Mouse (Mus musculus) intestine, embryonic 15.5 days (tissue): Measurements from ENCODE around the gene Hoxc6. TPM values are rescaled to one million over a fixed set of nuclear protein-coding genes. Genes with fewer than 3 reads are reported as not detected.

Source experiments
- ATAC-seq: fragments of 200-750 bp; cut with Nextera tagmentation; 2 replicates; pipeline ENCODE4 v1.8.0; 2017; ENCODE audit warnings: moderate TSS enrichment, moderate library complexity
- H3K27ac ChIP-seq: fragments of 300-500 bp; sonication (generic); 2 replicates; pipeline ENCODE4 v1.5.1; 2015; ENCODE audit warnings: mild to moderate bottlenecking, inconsistent platforms
- H3K27me3 ChIP-seq: fragments of 300-500 bp; sonication (generic); replicated peaks from 2 replicates; pipeline ENCODE4 v1.6.1; 2015; ENCODE audit warnings: inconsistent platforms
- H3K36me3 ChIP-seq: fragments of 300-500 bp; sonication (generic); 2 replicates; pipeline ENCODE4 v1.6.1; 2015; ENCODE audit warnings: inconsistent platforms
- H3K4me1 ChIP-seq: fragments of 300-500 bp; sonication (generic); replicated peaks from 2 replicates; pipeline ENCODE4 v1.6.1; 2015; ENCODE audit warnings: inconsistent platforms
- H3K4me2 ChIP-seq: fragments of 300-500 bp; sonication (generic); replicated peaks from 2 replicates; pipeline ENCODE4 v1.6.1; 2015; ENCODE audit warnings: mild to moderate bottlenecking, inconsistent platforms
- H3K4me3 ChIP-seq: fragments of 300-500 bp; sonication (generic); replicated peaks from 2 replicates; pipeline ENCODE4 v1.5.1; 2015; ENCODE audit warnings: inconsistent platforms
- H3K9ac ChIP-seq: fragments of 300-500 bp; sonication (generic); 2 replicates; pipeline ENCODE4 v1.6.1; 2015; ENCODE audit warnings: inconsistent platforms
- H3K9me3 ChIP-seq: fragments of 300-500 bp; sonication (generic); 2 replicates; pipeline ENCODE4 v1.6.1; 2016; ENCODE audit warnings: inconsistent platforms
- WGBS: fragments of 180-500 bp; shearing (Covaris S2); methylation state at CpG from one replicate; pipeline ENCODE4 v1.1.7; 2015; 5-methylcytosine and 5-hydroxymethylcytosine counted together
- polyA plus RNA-seq: library from polyadenylated mRNA; unstranded; fragments of >200 nt; fragmentation: Nextera tagmentation; extraction: Ambion mirVana; gene quantifications from 2 replicates; pipeline ENCODE4 v1.2.1, GENCODE M21; 2015

The Hoxc6 gene
- polyA plus RNA-seq, 1 experiment from 2014 or later = 6.1 TPM

- no peak overlapping the region for H3K9ac ChIP-seq
- WGBS = 6% methylated on average over 6 of the region's 6 CpGs
- no peaks in the 10 kb centered on the region for H3K9me3 ChIP-seq
- H3K4me2 ChIP-seq = no peak overlapping the region
- no peaks in the 10 kb centered on the region for H3K4me1 ChIP-seq
- H3K36me3 ChIP-seq = no peaks in the 10 kb centered on the region
- no peak overlapping the region for H3K27ac ChIP-seq
- no peak for ATAC-seq
- no peak overlapping the region for H3K4me3 ChIP-seq
- peaks cover 93% of the 10 kb centered on the region for H3K27me3 ChIP-seq
These were observed 25.3 kb upstream of the Hoxc6 start for GRCm38 (mm10) chr15:102972753-102973152.

- ATAC-seq = no peak
- Histone ChIP-seq H3K4me3 (no peak overlapping the region), H3K4me1 (no peaks in the 10 kb centered on the region), H3K9me3 (no peaks in the 10 kb centered on the region), H3K27ac (no peak overlapping the region), H3K36me3 (no peaks in the 10 kb centered on the region), H3K4me2 (no peak overlapping the region), H3K27me3 (peaks cover 95% of the 10 kb centered on the region), H3K9ac (no peak overlapping the region)
- WGBS = 10% methylated on average over 7 of the region's 7 CpGs
These were observed 23.0 kb upstream of the Hoxc6 start for GRCm38 (mm10) chr15:102975034-102975433.

- Histone ChIP-seq H3K36me3 (no peaks in the 10 kb centered on the region), H3K9me3 (no peaks in the 10 kb centered on the region), H3K9ac (no peak overlapping the region), H3K27ac (no peak overlapping the region), H3K4me1 (no peaks in the 10 kb centered on the region), H3K27me3 (peaks cover 95% of the 10 kb centered on the region), H3K4me2 (peak overlapping the region; percentile 3), H3K4me3 (no peak overlapping the region)
- WGBS = 3% methylated on average over 21 of the region's 21 CpGs
- ATAC-seq = no peak
These were observed 22.4 kb upstream of the Hoxc6 start for GRCm38 (mm10) chr15:102975688-102976111.

GRCm38 (mm10) chr15:102976171-102976570 is 21.9 kb upstream of the Hoxc6 start, which contains the start of gene Hoxc9:
Gene Hoxc9 (plus strand): TSS chr15:102976439.
- H3K36me3 ChIP-seq = no peaks in the 10 kb centered on the region
- no peaks in the 10 kb centered on the region for H3K4me1 ChIP-seq
- H3K4me2 ChIP-seq = peak within 1 kb of the TSS; percentile 49
- no peaks in the 10 kb centered on the region for H3K9me3 ChIP-seq
- WGBS = under 1% methylated on average over 19 of the region's 20 CpGs
- peak within 1 kb of the TSS; percentile 24 for H3K4me3 ChIP-seq
- ATAC-seq = no peak
- 0 out of 2 replicates have a peak within 1 kb of the TSS, but pooled peaks have one; percentile 8 for H3K9ac ChIP-seq
- H3K27me3 ChIP-seq = peaks cover 94% of the 10 kb centered on the region
- H3K27ac ChIP-seq = no peak within 1 kb of the TSS

GRCm38 (mm10) chr15:102976631-102977422 is 21.2 kb upstream of the Hoxc6 start:
- Histone ChIP-seq H3K4me1 (peaks cover 3% of the 10 kb centered on the region), H3K4me3 (peak overlapping the region; percentile 24), H3K9me3 (no peaks in the 10 kb centered on the region), H3K36me3 (no peaks in the 10 kb centered on the region), H3K27ac (no peak overlapping the region), H3K4me2 (peak overlapping the region; percentile 49), H3K9ac (0 out of 2 replicates have a peak overlapping the region, but pooled peaks have one; percentile 8), H3K27me3 (peaks cover 93% of the 10 kb centered on the region)
- WGBS = 4% methylated on average over 37 of the region's 37 CpGs
- no peak for ATAC-seq

- H3K9me3 ChIP-seq = no peaks in the 10 kb centered on the region
- ATAC-seq = no peak
- peaks cover 93% of the 10 kb centered on the region for H3K27me3 ChIP-seq
- peaks cover 7% of the 10 kb centered on the region for H3K4me1 ChIP-seq
- no peaks in the 10 kb centered on the region for H3K36me3 ChIP-seq
- H3K4me3 ChIP-seq = peak overlapping the region; percentile 24
- WGBS = 7% methylated on average over 16 of the region's 16 CpGs
- 0 out of 2 replicates have a peak overlapping the region, but pooled peaks have one; percentile 8 for H3K9ac ChIP-seq
- peak overlapping the region; percentile 49 for H3K4me2 ChIP-seq
- H3K27ac ChIP-seq = no peak overlapping the region
These were observed 20.6 kb upstream of the Hoxc6 start for GRCm38 (mm10) chr15:102977423-102977974.

- WGBS = 11% methylated on average over 13 of the region's 13 CpGs
- H3K4me2 ChIP-seq = no peak overlapping the region
- no peak overlapping the region for H3K27ac ChIP-seq
- ATAC-seq = no peak
- H3K36me3 ChIP-seq = no peaks in the 10 kb centered on the region
- peaks cover 7% of the 10 kb centered on the region for H3K4me1 ChIP-seq
- H3K9me3 ChIP-seq = no peaks in the 10 kb centered on the region
- no peak overlapping the region for H3K4me3 ChIP-seq
- H3K27me3 ChIP-seq = peaks cover 89% of the 10 kb centered on the region
- H3K9ac ChIP-seq = no peak overlapping the region
These were observed 19.2 kb upstream of the Hoxc6 start for GRCm38 (mm10) chr15:102978615-102979515.

GRCm38 (mm10) chr15:102979936-102980335 is 18.1 kb upstream of the Hoxc6 start:
- H3K36me3 ChIP-seq = no peaks in the 10 kb centered on the region
- no peak overlapping the region for H3K4me3 ChIP-seq
- H3K27me3 ChIP-seq = peaks cover 88% of the 10 kb centered on the region
- 5% methylated on average over 1 of the region's 1 CpGs for WGBS
- no peaks in the 10 kb centered on the region for H3K9me3 ChIP-seq
- ATAC-seq = no peak
- peaks cover 7% of the 10 kb centered on the region for H3K4me1 ChIP-seq
- no peak overlapping the region for H3K9ac ChIP-seq
- no peak overlapping the region for H3K27ac ChIP-seq
- H3K4me2 ChIP-seq = no peak overlapping the region

- peaks cover 7% of the 10 kb centered on the region for H3K4me1 ChIP-seq
These were observed 17.7 kb upstream of the Hoxc6 start for GRCm38 (mm10) chr15:102980352-102980751.

GRCm38 (mm10) chr15:102980912-102981311 is 17.1 kb upstream of the Hoxc6 start:
- Histone ChIP-seq H3K9ac (no peak overlapping the region; the same call in 1 of the 2 replicates), H3K9me3 (no peaks in the 10 kb centered on the region), H3K27me3 (peaks cover 88% of the 10 kb centered on the region), H3K36me3 (no peaks in the 10 kb centered on the region), H3K4me2 (peak overlapping the region; percentile 59), H3K4me3 (peak overlapping the region; percentile 41), H3K4me1 (peaks cover 7% of the 10 kb centered on the region), H3K27ac (no peak overlapping the region)
- WGBS = under 1% methylated on average over 14 of the region's 14 CpGs
- ATAC-seq = no peak

More at GRCm38 (mm10) chr15:102980352-102980751, 17.7 kb upstream of the Hoxc6 start:
- WGBS = 8% methylated on average over 11 of the region's 11 CpGs
- no peak overlapping the region for H3K4me3 ChIP-seq
- no peaks in the 10 kb centered on the region for H3K36me3 ChIP-seq
- H3K27ac ChIP-seq = no peak overlapping the region
- H3K9me3 ChIP-seq = no peaks in the 10 kb centered on the region
- H3K27me3 ChIP-seq = peaks cover 88% of the 10 kb centered on the region
- no peak for ATAC-seq
- H3K9ac ChIP-seq = no peak overlapping the region
- H3K4me2 ChIP-seq = peak overlapping the region; percentile 59; the same call in 1 of the 2 replicates

- ATAC-seq = 0 out of 2 replicates have a peak, but pooled peaks have one; percentile 44
- H3K4me1 ChIP-seq = peaks cover 7% of the 10 kb centered on the region
- no peaks in the 10 kb centered on the region for H3K9me3 ChIP-seq
- H3K9ac ChIP-seq = peak overlapping the region; percentile 38
- WGBS = under 1% methylated on average over 88 of the region's 88 CpGs
- peak overlapping the region; percentile 58; the same call in 1 of the 2 replicates for H3K27ac ChIP-seq
- no peaks in the 10 kb centered on the region for H3K36me3 ChIP-seq
- H3K4me2 ChIP-seq = peak overlapping the region; percentile 59
- peaks cover 89% of the 10 kb centered on the region for H3K27me3 ChIP-seq
- peak overlapping the region; percentile 41 for H3K4me3 ChIP-seq
These were observed 16.4 kb upstream of the Hoxc6 start for GRCm38 (mm10) chr15:102981379-102982288.
